Mouse (Mus musculus): ENCODE data around the gene Cts3. TPM values are rescaled to one million over a fixed set of nuclear protein-coding genes. Genes with fewer than 3 reads are reported as not detected.
"Not testable (repeated sequence)": the region's sequence is repeated elsewhere in the genome, so short reads cannot be mapped to it uniquely, and the experiment has no call there.

The Cts3 gene
- not detected in 3 replicates for total RNA-seq (2017)

DNA sequence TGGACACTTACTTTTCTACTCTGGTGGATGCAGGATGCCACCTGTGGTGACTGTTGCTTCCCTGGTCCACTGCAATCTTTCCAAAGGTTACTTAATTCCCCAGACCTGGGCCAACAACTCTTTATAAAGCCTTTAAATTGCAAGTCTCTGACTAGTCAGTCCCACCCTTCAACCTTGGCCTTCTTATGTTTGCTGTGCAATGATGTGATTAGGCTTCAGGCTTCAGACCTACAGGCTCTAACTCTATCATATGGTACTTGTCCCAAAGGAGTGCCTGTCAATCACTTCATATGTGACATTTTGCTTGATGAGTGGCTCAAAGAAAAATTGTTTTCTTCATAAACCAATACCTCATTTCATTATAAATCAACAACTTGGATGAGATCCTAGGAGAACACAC lies at the start of gene Cts3:
Cts3 (minus strand) TSS at position 101 of the 400 bp plus-strand sequence.
- ATAC-seq (replicated peaks; ENCODE audit: insufficient number of reproducible peaks, low FRiP score, low TSS enrichment, poor library complexity, severe bottlenecking) = no peak

DNA sequence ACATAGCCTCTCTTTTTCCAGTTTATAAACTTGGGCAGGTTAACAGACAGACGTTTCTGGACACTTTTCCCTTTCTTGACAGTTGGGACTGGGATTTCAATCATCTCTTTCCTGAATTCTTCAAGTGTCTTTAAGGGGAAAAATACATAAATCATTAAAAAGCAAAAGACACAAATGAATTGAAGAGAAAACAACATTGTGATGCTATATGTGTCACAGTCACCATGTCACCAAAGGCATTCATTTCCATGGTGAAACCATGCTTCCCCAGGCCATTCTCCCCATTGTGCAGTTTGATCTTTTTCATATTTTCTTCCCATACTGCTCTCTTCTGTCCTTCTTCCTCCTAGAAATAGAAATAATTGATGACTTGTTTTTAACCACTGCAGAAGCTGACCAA lies 1.9 kb downstream of the Cts3 start, which contains the start of gene Gm49352:
Gm49352 (minus strand) TSS at position 101 of the 400 bp plus-strand sequence.
- not testable (repeated sequence) for ATAC-seq (replicated peaks; ENCODE audit: insufficient number of reproducible peaks, low FRiP score, low TSS enrichment, poor library complexity, severe bottlenecking)

DNA sequence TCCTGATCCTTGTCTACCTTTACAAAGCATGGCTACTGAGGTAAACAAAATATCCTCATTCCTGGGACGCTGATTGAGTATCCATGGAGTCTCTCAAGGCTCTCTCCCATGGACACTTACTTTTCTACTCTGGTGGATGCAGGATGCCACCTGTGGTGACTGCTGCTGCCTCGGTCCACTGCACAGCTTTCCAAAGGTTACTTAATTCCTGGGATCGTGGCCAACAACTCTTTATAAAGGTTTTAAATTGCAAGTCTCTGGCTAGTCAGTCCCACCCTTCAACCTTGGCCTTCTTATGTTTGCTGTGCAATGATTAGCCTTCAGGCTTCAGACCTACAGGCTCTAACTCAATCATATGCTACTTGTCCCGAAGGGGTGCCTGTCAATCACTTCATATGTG lies 28.3 kb downstream of the Cts3 start, which contains the start of gene Ctsm:
Ctsm (minus strand) TSS at position 209 of the 400 bp plus-strand sequence.
- ATAC-seq (replicated peaks; ENCODE audit: insufficient number of reproducible peaks, low FRiP score, low TSS enrichment, poor library complexity, severe bottlenecking) = no peak

Other genes starting within 250 kb of the Cts3 start
- not detected in 3 replicates for gene Cts7, start 211.9 kb downstream of the Cts3 start, total RNA-seq (2017)
- not detected in 3 replicates for gene Ctsm, start 28.3 kb downstream of the Cts3 start, total RNA-seq (2017)
- gene Gm49352, start 2.0 kb downstream of the Cts3 start, total RNA-seq (2017) = not detected in 3 replicates